Mouse (Mus musculus) intestine, embryonic 16.5 days (tissue): Measurements from ENCODE around the gene Dcbld1. TPM values are rescaled to one million over a fixed set of nuclear protein-coding genes. Genes with fewer than 3 reads are reported as not detected.

ENCODE experiments used
- ATAC-seq: fragments of 200-750 bp; cut with Nextera tagmentation; 2 replicates; pipeline ENCODE4 v1.8.0; 2017; ENCODE audit warnings: moderate TSS enrichment, moderate library complexity
- H3K27ac ChIP-seq: fragments of 300-500 bp; sonication (generic); 2 replicates; pipeline ENCODE4 v1.5.1; 2014; ENCODE audit warnings: mild to moderate bottlenecking, low read length
- H3K27me3 ChIP-seq: fragments of 300-500 bp; sonication (generic); replicated peaks from 2 replicates; pipeline ENCODE4 v1.6.1; 2014; ENCODE audit warnings: low read length, control low read depth, mixed read lengths; ENCODE audit not compliant: control insufficient read depth, insufficient read depth
- H3K36me3 ChIP-seq: fragments of 300-500 bp; sonication (generic); 2 replicates; pipeline ENCODE4 v1.6.1; 2014; ENCODE audit warnings: low read length, control low read depth; ENCODE audit not compliant: control insufficient read depth, insufficient read depth
- H3K4me1 ChIP-seq: fragments of 300-500 bp; sonication (generic); 2 replicates; pipeline ENCODE4 v1.6.1; 2014; ENCODE audit warnings: low read length, control low read depth, mixed read lengths; ENCODE audit not compliant: control insufficient read depth, insufficient read depth
- H3K4me2 ChIP-seq: fragments of 300-500 bp; sonication (generic); 2 replicates; pipeline ENCODE4 v1.6.1; 2014; ENCODE audit warnings: low read depth, low read length, control low read depth
- H3K4me3 ChIP-seq: fragments of 300-500 bp; sonication (generic); 2 replicates; pipeline ENCODE4 v1.5.1; 2014; ENCODE audit warnings: mild to moderate bottlenecking, low read length
- H3K9ac ChIP-seq: fragments of 300-500 bp; sonication (generic); 2 replicates; pipeline ENCODE4 v1.6.1; 2014; ENCODE audit warnings: low read depth, low read length
- H3K9me3 ChIP-seq: fragments of 300-500 bp; sonication (generic); 2 replicates; pipeline ENCODE4 v1.6.1; 2016; ENCODE audit warnings: low read length, control low read depth; ENCODE audit not compliant: control insufficient read depth
- WGBS: fragments of 180-500 bp; shearing (Covaris S2); extraction: QIAGEN DNeasy Blood & Tissue Kit; methylation state at CpG from one replicate; pipeline ENCODE4 v1.1.7; 2014; 5-methylcytosine and 5-hydroxymethylcytosine counted together
- polyA plus RNA-seq: library from polyadenylated mRNA; unstranded; fragments of >200 nt; fragmentation: Nextera tagmentation; extraction: Ambion mirVana; gene quantifications from 2 replicates; pipeline ENCODE4 v1.2.1, GENCODE M21; 2015

The Dcbld1 gene
- polyA plus RNA-seq = 45.0 and 45.9 TPM in 2 replicates

DNA sequence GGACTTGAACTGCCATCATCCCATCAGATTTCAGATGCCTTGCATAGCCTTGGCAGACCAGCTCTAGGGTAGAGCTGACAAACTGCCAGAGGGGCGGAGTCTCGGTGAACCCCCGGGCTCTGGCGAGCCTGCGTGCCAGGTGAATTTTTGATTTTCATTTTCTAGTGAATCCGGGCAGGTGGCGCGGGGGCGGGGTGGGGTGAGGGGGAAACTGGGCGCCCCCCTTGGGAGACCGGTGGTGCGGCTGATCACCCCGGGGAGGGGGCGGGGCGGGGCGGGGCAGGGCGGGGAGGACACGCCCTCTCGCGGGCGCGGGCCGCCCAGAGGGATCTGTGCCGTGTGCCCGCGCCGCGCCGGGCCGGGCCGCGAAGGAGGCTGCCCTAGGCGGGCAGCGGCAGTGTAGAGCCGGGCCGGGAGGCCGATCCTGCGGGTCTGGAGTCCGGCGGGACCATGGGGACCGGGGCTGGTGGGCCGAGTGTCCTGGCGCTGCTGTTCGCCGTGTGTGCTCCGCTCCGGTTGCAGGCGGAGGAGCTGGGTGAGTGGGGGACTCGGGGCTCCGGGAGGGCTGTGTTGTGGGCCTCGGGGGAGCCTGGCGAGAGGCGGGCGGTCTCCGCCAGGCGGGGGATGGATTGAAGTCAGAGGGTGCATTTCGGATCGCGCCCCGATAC lies at the start of gene Dcbld1:
TSS of gene Dcbld1 (plus strand) at position 319 of the 668 bp plus-strand sequence.
- H3K27me3 ChIP-seq = no peaks in the 10 kb centered on the region
- H3K4me1 ChIP-seq = peaks cover 9% of the 10 kb centered on the region; the same call in 1 of the 2 replicates
- peak within 1 kb of the TSS; percentile 94 for H3K9ac ChIP-seq
- peak within 1 kb of the TSS; percentile 82 for H3K4me3 ChIP-seq
- under 1% methylated on average over 54 of the region's 60 CpGs for WGBS
- H3K9me3 ChIP-seq = no peaks in the 10 kb centered on the region
- no peaks in the 10 kb centered on the region for H3K36me3 ChIP-seq
- H3K27ac ChIP-seq = peak within 1 kb of the TSS; percentile 89
- peak; percentile 84 for ATAC-seq
- peak within 1 kb of the TSS; percentile 61 for H3K4me2 ChIP-seq

GRCm38 (mm10) chr10:52185900-52186299 lies 47.5 kb upstream of the Dcbld1 start:
- H3K9me3 ChIP-seq = no peaks in the 10 kb centered on the region
- no peak overlapping the region for H3K4me3 ChIP-seq
- no peaks in the 10 kb centered on the region for H3K36me3 ChIP-seq
- H3K27me3 ChIP-seq = no peaks in the 10 kb centered on the region
- ATAC-seq = no peak
- 82% methylated on average over 4 of the region's 4 CpGs for WGBS
- H3K4me2 ChIP-seq = no peak overlapping the region
- no peaks in the 10 kb centered on the region for H3K4me1 ChIP-seq
- H3K9ac ChIP-seq = no peak overlapping the region
- no peak overlapping the region for H3K27ac ChIP-seq

DNA sequence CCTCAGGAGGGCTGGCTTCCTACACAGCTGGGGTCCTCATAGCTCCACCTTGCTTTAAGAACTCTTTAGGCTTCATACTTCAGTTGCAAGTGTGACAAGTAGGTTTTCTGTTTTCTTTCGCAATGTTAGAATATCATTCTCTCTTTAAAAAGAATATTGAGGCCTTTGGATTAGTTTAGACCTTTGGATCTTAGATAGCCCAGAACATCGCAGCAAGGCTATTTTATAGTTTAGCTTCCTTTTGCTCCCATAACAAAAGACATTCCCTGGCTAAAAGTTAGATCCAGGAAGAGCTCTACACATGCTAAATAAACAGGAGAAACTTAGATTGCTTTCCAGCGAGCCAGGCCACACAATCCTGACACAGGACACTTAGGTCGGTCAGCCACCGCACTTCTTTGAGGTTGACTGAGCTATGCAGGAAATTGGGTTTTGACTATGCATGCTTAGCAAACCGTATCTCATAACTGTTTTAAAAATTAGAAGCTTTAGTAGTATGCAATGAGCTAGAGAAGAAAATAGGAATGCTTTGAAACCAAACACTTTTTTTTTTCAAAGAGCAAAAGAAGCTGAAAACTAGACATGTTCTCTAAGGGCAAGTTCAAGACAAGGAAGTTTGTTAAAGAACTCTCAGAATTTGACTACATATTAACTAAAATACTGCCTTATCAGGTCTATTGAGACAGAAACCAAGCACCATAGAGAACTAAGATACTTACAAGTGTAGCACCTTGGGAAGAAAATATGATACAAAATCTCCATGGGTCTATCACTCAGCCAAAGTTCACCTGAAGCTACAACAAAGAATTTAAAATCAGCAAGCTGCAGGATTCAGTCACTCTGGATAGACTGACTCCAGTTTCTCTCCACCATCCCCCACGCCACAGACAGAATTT lies 38.2 kb upstream of the Dcbld1 start, which contains the start of gene Ros1:
TSS of gene Ros1 (minus strand) at position 288 of the 896 bp plus-strand sequence.
- 58% methylated on average over 7 of the region's 7 CpGs for WGBS
- Histone ChIP-seq H3K27me3 (no peaks in the 10 kb centered on the region), H3K4me3 (peak within 1 kb of the TSS; percentile 31), H3K36me3 (no peaks in the 10 kb centered on the region), H3K4me1 (no peaks in the 10 kb centered on the region), H3K27ac (peak within 1 kb of the TSS; percentile 93), H3K9me3 (no peaks in the 10 kb centered on the region), H3K9ac (peak within 1 kb of the TSS; percentile 52), H3K4me2 (peak within 1 kb of the TSS; percentile 28)
- ATAC-seq = peak; percentile 91

DNA sequence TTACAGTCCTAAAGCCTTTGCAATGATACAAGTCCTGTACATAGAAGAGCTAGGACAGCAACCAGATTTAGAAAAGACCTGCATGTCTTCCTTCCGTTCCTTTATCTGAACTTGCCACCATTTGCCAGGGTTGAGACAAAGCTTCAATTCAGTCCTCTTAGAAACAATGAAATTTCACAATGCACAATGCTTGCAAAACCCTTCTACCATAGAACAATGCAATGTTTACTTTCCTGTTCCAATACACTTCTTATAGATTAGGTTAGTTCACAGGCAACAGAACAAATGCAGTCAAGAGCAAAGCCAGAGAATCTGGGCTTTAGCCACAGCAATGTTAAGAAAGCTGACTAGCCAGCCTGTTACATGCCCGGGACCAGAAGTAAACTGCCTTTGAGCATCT lies 29.4 kb upstream of the Dcbld1 start:
- Histone ChIP-seq H3K9ac (no peak overlapping the region), H3K4me3 (no peak overlapping the region), H3K36me3 (no peaks in the 10 kb centered on the region), H3K4me1 (no peaks in the 10 kb centered on the region), H3K4me2 (no peak overlapping the region), H3K27me3 (no peaks in the 10 kb centered on the region), H3K27ac (no peak overlapping the region), H3K9me3 (no peaks in the 10 kb centered on the region)
- ATAC-seq = no peak
- WGBS = 84% methylated on average over 2 of the region's 2 CpGs

- peak; percentile 67 for ATAC-seq
Observed at GRCm38 (mm10) chr10:52215267-52215818, 18.1 kb upstream of the Dcbld1 start.

GRCm38 (mm10) chr10:52216797-52217563 lies 16.4 kb upstream of the Dcbld1 start:
- H3K9me3 ChIP-seq = no peaks in the 10 kb centered on the region
- no peaks in the 10 kb centered on the region for H3K36me3 ChIP-seq
- no peak overlapping the region for H3K9ac ChIP-seq
- peak; percentile 47; the same call in 1 of the 2 replicates for ATAC-seq
- H3K27ac ChIP-seq = no peak overlapping the region
- no peak overlapping the region for H3K4me3 ChIP-seq
- H3K4me1 ChIP-seq = 0 out of 2 replicates have a peak, but pooled peaks cover 6% of the 10 kb centered on the region
- H3K27me3 ChIP-seq = no peaks in the 10 kb centered on the region
- H3K4me2 ChIP-seq = no peak overlapping the region
- 21% methylated on average over 7 of the region's 7 CpGs for WGBS

More at GRCm38 (mm10) chr10:52215267-52215818, 18.1 kb upstream of the Dcbld1 start:
- WGBS = 40% methylated on average over 2 of the region's 2 CpGs
- no peak overlapping the region for H3K9ac ChIP-seq
- no peak overlapping the region for H3K4me3 ChIP-seq
- no peaks in the 10 kb centered on the region for H3K36me3 ChIP-seq
- H3K27ac ChIP-seq = 0 out of 2 replicates have a peak overlapping the region, but pooled peaks have one; percentile 47
- H3K4me1 ChIP-seq = 0 out of 2 replicates have a peak, but pooled peaks cover 6% of the 10 kb centered on the region
- H3K9me3 ChIP-seq = no peaks in the 10 kb centered on the region
- H3K4me2 ChIP-seq = no peak overlapping the region
- no peaks in the 10 kb centered on the region for H3K27me3 ChIP-seq

GRCm38 (mm10) chr10:52217564-52217934 lies 15.9 kb upstream of the Dcbld1 start:
- Histone ChIP-seq H3K4me2 (no peak overlapping the region), H3K9ac (0 out of 2 replicates have a peak overlapping the region, but pooled peaks have one; percentile 1), H3K9me3 (no peaks in the 10 kb centered on the region), H3K4me3 (no peak overlapping the region), H3K36me3 (no peaks in the 10 kb centered on the region), H3K27ac (no peak overlapping the region), H3K4me1 (0 out of 2 replicates have a peak, but pooled peaks cover 6% of the 10 kb centered on the region), H3K27me3 (no peaks in the 10 kb centered on the region)
- 42% methylated on average over 7 of the region's 7 CpGs for WGBS
- ATAC-seq = peak; percentile 29

GRCm38 (mm10) chr10:52219600-52219999 lies 13.8 kb upstream of the Dcbld1 start:
- no peak for ATAC-seq
- no peak overlapping the region for H3K9ac ChIP-seq
- H3K36me3 ChIP-seq = no peaks in the 10 kb centered on the region
- H3K4me2 ChIP-seq = no peak overlapping the region
- no peaks in the 10 kb centered on the region for H3K9me3 ChIP-seq
- H3K4me3 ChIP-seq = no peak overlapping the region
- no peaks in the 10 kb centered on the region for H3K27me3 ChIP-seq
- H3K4me1 ChIP-seq = 0 out of 2 replicates have a peak, but pooled peaks cover 6% of the 10 kb centered on the region
- 56% methylated on average over 3 of the region's 3 CpGs for WGBS
- H3K27ac ChIP-seq = no peak overlapping the region
